Mouse (Mus musculus) embryonic facial prominence, embryonic 14.5 days (tissue): ENCODE results near the gene 1810062G17Rik. TPM values are rescaled to one million over a fixed set of nuclear protein-coding genes. Genes with fewer than 3 reads are reported as not detected.

ENCODE experiments used
- ATAC-seq: fragments of 200-750 bp; cut with Nextera tagmentation; 2 replicates; pipeline ENCODE4 v1.8.0; 2017; ENCODE audit warnings: low read depth, moderate number of reproducible peaks, moderate TSS enrichment
- DNase-seq: peaks from one replicate; pipeline ENCODE4 v3.0.0-alpha.2; 2015; ENCODE audit warnings: low spot score
- H3K27ac ChIP-seq: fragments of 300-500 bp; sonication (generic); replicated peaks from 2 replicates; pipeline ENCODE4 v1.5.1; 2014; ENCODE audit warnings: low read depth, mild to moderate bottlenecking, low read length, moderate library complexity
- H3K27me3 ChIP-seq: fragments of 300-500 bp; sonication (generic); replicated peaks from 2 replicates; pipeline ENCODE4 v1.6.1; 2014; ENCODE audit warnings: low read length; ENCODE audit not compliant: control insufficient read depth, insufficient read depth
- H3K36me3 ChIP-seq: fragments of 300-500 bp; sonication (generic); 2 replicates; pipeline ENCODE4 v1.6.1; 2014; ENCODE audit warnings: low read length, mixed read lengths; ENCODE audit not compliant: control insufficient read depth, insufficient read depth
- H3K4me1 ChIP-seq: fragments of 300-500 bp; sonication (generic); 2 replicates; pipeline ENCODE4 v1.6.1; 2014; ENCODE audit warnings: antibody characterized with exemption, low read length; ENCODE audit not compliant: control insufficient read depth, insufficient read depth
- H3K4me2 ChIP-seq: fragments of 300-500 bp; sonication (generic); 2 replicates; pipeline ENCODE4 v1.6.1; 2014; ENCODE audit warnings: low read depth, mild to moderate bottlenecking, low read length, moderate library complexity, mixed read lengths
- H3K4me3 ChIP-seq: fragments of 300-500 bp; sonication (generic); 2 replicates; pipeline ENCODE4 v1.5.1; 2014; ENCODE audit warnings: low read depth, mild to moderate bottlenecking, low read length
- H3K9ac ChIP-seq: fragments of 300-500 bp; sonication (generic); 2 replicates; pipeline ENCODE4 v1.6.1; 2014; ENCODE audit warnings: low read depth, mild to moderate bottlenecking, low read length, moderate library complexity, mixed read lengths
- H3K9me3 ChIP-seq: fragments of 300-500 bp; sonication (generic); 2 replicates; pipeline ENCODE4 v1.6.1; 2016; ENCODE audit warnings: low read length; ENCODE audit not compliant: control insufficient read depth
- WGBS: fragments of 180-500 bp; shearing (Covaris S2); extraction: QIAGEN DNeasy Blood & Tissue Kit; methylation state at CpG from one replicate; pipeline ENCODE4 v1.1.7; 2014; 5-methylcytosine and 5-hydroxymethylcytosine counted together
- microRNA-seq: library from miRNA; unstranded; fragments of <30 nt; microRNA quantifications from one replicate; pipeline ENCODE4, GENCODE M21; 2016; ENCODE audit warnings: borderline number of aligned reads
- polyA plus RNA-seq: library from polyadenylated mRNA; unstranded; fragments of >200 nt; fragmentation: Nextera tagmentation; extraction: Ambion mirVana; gene quantifications from 2 replicates; pipeline ENCODE4 v1.2.1, GENCODE M21; 2014

1810062G17Rik gene
- polyA plus RNA-seq, 1 experiment from 2014 or later = 2.0 TPM

GRCm38 (mm10) chr3:36524466-36524865 is 48.7 kb downstream of the 1810062G17Rik start:
- Histone ChIP-seq H3K9me3 (no peaks in the 10 kb centered on the region), H3K4me3 (no peak overlapping the region), H3K4me2 (no peak overlapping the region), H3K27ac (no peak overlapping the region), H3K4me1 (0 out of 2 replicates have a peak, but pooled peaks cover 4% of the 10 kb centered on the region), H3K9ac (no peak overlapping the region), H3K36me3 (no peaks in the 10 kb centered on the region), H3K27me3 (peaks cover 36% of the 10 kb centered on the region)
- no peak for ATAC-seq
- WGBS = 61% methylated on average over 3 of the region's 3 CpGs
- no peak for DNase-seq

GRCm38 (mm10) chr3:36530345-36530744 is 54.6 kb downstream of the 1810062G17Rik start:
- WGBS = 93% methylated on average over 6 of the region's 6 CpGs
- peaks cover 13% of the 10 kb centered on the region for H3K27me3 ChIP-seq
- no peak overlapping the region for H3K4me2 ChIP-seq
- ATAC-seq = no peak
- no peaks in the 10 kb centered on the region for H3K9me3 ChIP-seq
- H3K4me1 ChIP-seq = no peaks in the 10 kb centered on the region
- no peak overlapping the region for H3K27ac ChIP-seq
- H3K4me3 ChIP-seq = no peak overlapping the region
- H3K9ac ChIP-seq = no peak overlapping the region
- DNase-seq = no peak
- H3K36me3 ChIP-seq = no peaks in the 10 kb centered on the region

GRCm38 (mm10) chr3:36530781-36531180 is 55.0 kb downstream of the 1810062G17Rik start:
- no peaks in the 10 kb centered on the region for H3K36me3 ChIP-seq
- DNase-seq = no peak
- H3K4me2 ChIP-seq = no peak overlapping the region
- no peaks in the 10 kb centered on the region for H3K4me1 ChIP-seq
- H3K27ac ChIP-seq = no peak overlapping the region
- H3K4me3 ChIP-seq = no peak overlapping the region
- H3K9me3 ChIP-seq = no peaks in the 10 kb centered on the region
- peaks cover 13% of the 10 kb centered on the region for H3K27me3 ChIP-seq
- no peak for ATAC-seq
- no peak overlapping the region for H3K9ac ChIP-seq
- WGBS = 67% methylated on average over 5 of the region's 5 CpGs

- Histone ChIP-seq H3K4me3 (no peak overlapping the region), H3K4me1 (no peaks in the 10 kb centered on the region), H3K9me3 (no peaks in the 10 kb centered on the region), H3K27me3 (peaks cover 13% of the 10 kb centered on the region), H3K9ac (no peak overlapping the region), H3K36me3 (no peaks in the 10 kb centered on the region), H3K27ac (no peak overlapping the region), H3K4me2 (no peak overlapping the region)
- 28% methylated on average over 2 of the region's 2 CpGs for WGBS
- DNase-seq = peak; percentile 4
- ATAC-seq = no peak
Measured at GRCm38 (mm10) chr3:36531242-36531641, 55.5 kb downstream of the 1810062G17Rik start.

Small RNA genes within 50 kb of the gene (microRNA-seq; reads per million reads assigned to microRNA genes)
- gene Mir7009 = not detected

Other genes starting within 250 kb of the 1810062G17Rik start
- 458 and 477 TPM in 2 replicates for gene Anxa5, start within 50 bp of the 1810062G17Rik start, polyA plus RNA-seq
- gene Gm11549, start 45.9 kb downstream of the 1810062G17Rik start, polyA plus RNA-seq = 0.33 and 0.73 TPM in 2 replicates
- 52.9 and 53.7 TPM in 2 replicates for gene Exosc9, start 76.7 kb downstream of the 1810062G17Rik start, polyA plus RNA-seq
- 159 and 177 TPM in 2 replicates for gene Ccna2, start 96.2 kb downstream of the 1810062G17Rik start, polyA plus RNA-seq
- 14.9 and 15.5 TPM in 2 replicates for gene Bbs7, start 137.5 kb downstream of the 1810062G17Rik start, polyA plus RNA-seq
- 3.8 and 5.8 TPM in 2 replicates for gene Trpc3, start 214.2 kb downstream of the 1810062G17Rik start, polyA plus RNA-seq